Mouse (Mus musculus) forebrain, postnatal 0 days (tissue): ENCODE measurements at regions not wholly inside any gene's neighbourhood (a gene's known extent, or its start where the extent isn't known, plus 50 kb on each side); places are given as distances from the start of the nearest gene placed in this dataset.
A peak's percentile ranks its signal among the peaks of the same experiment; 100 is the strongest.

Experiments used
- ATAC-seq: fragments of 200-750 bp; cut with Nextera tagmentation; 2 replicates; pipeline ENCODE4 v1.8.0; 2017; ENCODE audit warnings: mild to moderate bottlenecking, moderate library complexity
- DNase-seq: peaks from one replicate; pipeline ENCODE4 v3.0.0-alpha.2; 2015
- H3K27ac ChIP-seq: fragments of 300-500 bp; sonication (generic); 2 replicates; pipeline ENCODE4 v1.5.1; 2014; ENCODE audit warnings: low read depth, mild to moderate bottlenecking, antibody characterized with exemption, low read length, moderate library complexity, mixed read lengths
- H3K27me3 ChIP-seq: fragments of 300-500 bp; sonication (generic); 2 replicates; pipeline ENCODE4 v1.6.1; 2014; ENCODE audit warnings: mild to moderate bottlenecking, low read length, mixed read lengths; ENCODE audit not compliant: insufficient read depth
- H3K36me3 ChIP-seq: fragments of 300-500 bp; sonication (generic); 2 replicates; pipeline ENCODE4 v1.6.1; 2014; ENCODE audit warnings: mild to moderate bottlenecking, moderate library complexity; ENCODE audit not compliant: insufficient read depth
- H3K4me1 ChIP-seq: fragments of 300-500 bp; sonication (generic); 2 replicates; pipeline ENCODE4 v1.6.1; 2014; ENCODE audit warnings: antibody characterized with exemption; ENCODE audit not compliant: insufficient read depth
- H3K4me2 ChIP-seq: fragments of 300-500 bp; sonication (generic); 2 replicates; pipeline ENCODE4 v1.6.1; 2014; ENCODE audit warnings: low read depth, mild to moderate bottlenecking, moderate library complexity
- H3K4me3 ChIP-seq: fragments of 300-500 bp; sonication (generic); 2 replicates; pipeline ENCODE4 v1.5.1; 2014; ENCODE audit warnings: low read depth, low read length, mixed read lengths
- H3K9ac ChIP-seq: fragments of 300-500 bp; sonication (generic); 2 replicates; pipeline ENCODE4 v1.6.1; 2014; ENCODE audit warnings: mild to moderate bottlenecking
- H3K9me3 ChIP-seq: fragments of 300-500 bp; sonication (generic); 2 replicates; pipeline ENCODE4 v1.6.1; 2016; ENCODE audit warnings: low read length
- CTCF ChIP-seq: sonication (generic); IDR thresholded peaks from 2 replicates; pipeline ENCODE4 v1.5.1; 2016; ENCODE audit warnings: antibody characterized with exemption, control low read depth, low read depth
- WGBS: fragments of 180-500 bp; shearing (Covaris S2); extraction: QIAGEN DNeasy Blood & Tissue Kit; methylation state at CpG from one replicate; pipeline ENCODE4 v1.1.7; 2014; 5-methylcytosine and 5-hydroxymethylcytosine counted together

GRCm38 (mm10) chr2:75267949-75268348, 391.1 kb upstream of the Hnrnpa3 start:
- Histone ChIP-seq H3K27me3 (no peaks in the 10 kb centered on the region), H3K9ac (no peak overlapping the region), H3K27ac (no peak overlapping the region), H3K4me3 (no peak overlapping the region), H3K4me2 (no peak overlapping the region), H3K9me3 (no peaks in the 10 kb centered on the region), H3K4me1 (peaks cover 10% of the 10 kb centered on the region), H3K36me3 (no peaks in the 10 kb centered on the region)
- WGBS: 76% methylated on average over 3 of the region's 3 CpGs
- DNase-seq: no peak
- TF ChIP-seq CTCF: no peak
- no peak for ATAC-seq

- WGBS: 23% methylated on average over 8 of the region's 8 CpGs
- Histone ChIP-seq H3K9me3 (no peaks in the 10 kb centered on the region), H3K4me3 (no peak overlapping the region), H3K27me3 (no peaks in the 10 kb centered on the region), H3K4me1 (peaks cover 10% of the 10 kb centered on the region), H3K27ac (no peak overlapping the region), H3K9ac (no peak overlapping the region), H3K36me3 (no peaks in the 10 kb centered on the region), H3K4me2 (no peak overlapping the region)
- DNase-seq (peak; percentile 56), ATAC-seq (no peak)
- TF ChIP-seq CTCF: no peak
Measured at GRCm38 (mm10) chr2:75269446-75269845, 389.6 kb upstream of the Hnrnpa3 start.

GRCm38 (mm10) chr2:75270115-75270514, 388.9 kb upstream of the Hnrnpa3 start:
- WGBS: 83% methylated on average over 4 of the region's 4 CpGs
- no peaks in the 10 kb centered on the region for H3K9me3 ChIP-seq

GRCm38 (mm10) chr2:75287900-75288299, 371.2 kb upstream of the Hnrnpa3 start:
- Histone ChIP-seq H3K9ac (no peak overlapping the region), H3K4me3 (no peak overlapping the region), H3K4me1 (no peaks in the 10 kb centered on the region), H3K36me3 (no peaks in the 10 kb centered on the region), H3K27me3 (no peaks in the 10 kb centered on the region), H3K4me2 (no peak overlapping the region), H3K27ac (no peak overlapping the region), H3K9me3 (no peaks in the 10 kb centered on the region)
- WGBS: 100% methylated on average over 1 of the region's 1 CpGs
- TF ChIP-seq CTCF: no peak
- DNase-seq (no peak), ATAC-seq (no peak)

More at GRCm38 (mm10) chr2:75270115-75270514, 388.9 kb upstream of the Hnrnpa3 start:
- no peaks in the 10 kb centered on the region for H3K36me3 ChIP-seq
- ATAC-seq (no peak), DNase-seq (no peak)
- no peaks in the 10 kb centered on the region for H3K27me3 ChIP-seq
- peaks cover 10% of the 10 kb centered on the region for H3K4me1 ChIP-seq
- H3K9ac ChIP-seq: no peak overlapping the region
- H3K4me3 ChIP-seq: no peak overlapping the region
- no peak overlapping the region for H3K4me2 ChIP-seq
- TF ChIP-seq CTCF: no peak
- no peak overlapping the region for H3K27ac ChIP-seq

GRCm38 (mm10) chr2:75291674-75292073, 367.4 kb upstream of the Hnrnpa3 start:
- Histone ChIP-seq H3K9me3 (no peaks in the 10 kb centered on the region), H3K4me3 (no peak overlapping the region), H3K4me2 (no peak overlapping the region), H3K27me3 (no peaks in the 10 kb centered on the region), H3K9ac (no peak overlapping the region), H3K36me3 (no peaks in the 10 kb centered on the region), H3K4me1 (no peaks in the 10 kb centered on the region), H3K27ac (no peak overlapping the region)
- DNase-seq (no peak), ATAC-seq (no peak)
- 91% methylated on average over 2 of the region's 2 CpGs for WGBS
- no peak for TF ChIP-seq CTCF

DNA sequence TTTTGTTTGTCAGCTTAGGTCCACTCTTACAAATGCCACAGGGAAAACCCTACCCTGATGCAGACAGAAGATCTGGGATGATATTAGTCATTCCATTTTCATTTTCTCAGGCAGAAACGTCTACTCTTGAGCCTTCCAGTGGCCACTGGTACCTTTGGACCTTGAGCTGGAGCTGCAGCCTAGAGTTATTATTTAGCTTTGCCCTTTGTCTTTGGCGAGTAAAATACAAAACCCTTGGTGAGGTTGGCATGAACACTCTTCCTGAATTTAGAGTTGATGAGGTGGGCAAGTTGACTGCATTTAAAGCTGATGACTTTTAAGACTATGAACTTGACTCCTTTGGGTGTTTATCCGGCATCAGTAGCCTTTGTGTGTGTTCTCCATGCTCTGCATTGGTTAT, 352.2 kb upstream of the Hnrnpa3 start:
- peaks cover 8% of the 10 kb centered on the region; the same call in 1 of the 2 replicates for H3K4me1 ChIP-seq
- DNase-seq (no peak), ATAC-seq (no peak)
- TF ChIP-seq CTCF: no peak
- no peak overlapping the region for H3K4me2 ChIP-seq
- H3K9ac ChIP-seq: no peak overlapping the region
- no peak overlapping the region for H3K4me3 ChIP-seq
- no peaks in the 10 kb centered on the region for H3K36me3 ChIP-seq
- H3K9me3 ChIP-seq: no peaks in the 10 kb centered on the region
- 75% methylated on average over 3 of the region's 3 CpGs for WGBS
- H3K27ac ChIP-seq: no peak overlapping the region
- H3K27me3 ChIP-seq: no peaks in the 10 kb centered on the region

DNA sequence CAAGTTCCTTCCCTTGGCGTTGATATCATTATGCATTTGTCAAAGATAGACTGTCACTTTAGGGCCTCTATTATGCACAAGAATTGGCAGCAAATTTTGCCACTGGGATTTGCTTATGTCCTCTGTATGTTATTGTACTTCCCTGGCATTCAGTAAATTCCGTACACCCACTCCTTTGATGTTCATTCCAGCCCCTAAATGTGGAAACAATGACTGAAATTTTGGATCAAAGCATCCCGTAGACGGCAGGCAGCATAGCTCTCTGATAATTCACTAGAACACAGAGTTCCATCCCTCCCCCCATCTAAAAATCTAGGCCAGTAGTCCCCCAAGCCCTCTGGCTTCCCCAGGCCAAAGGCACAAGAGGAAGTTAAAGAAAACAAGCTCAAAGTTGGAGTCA, 347.9 kb upstream of the Hnrnpa3 start:
- TF ChIP-seq CTCF: no peak
- ATAC-seq: no peak
- Histone ChIP-seq H3K27ac (no peak overlapping the region), H3K9me3 (no peaks in the 10 kb centered on the region), H3K27me3 (peaks cover 6% of the 10 kb centered on the region; the same call in 1 of the 2 replicates), H3K4me2 (no peak overlapping the region), H3K36me3 (no peaks in the 10 kb centered on the region), H3K9ac (no peak overlapping the region), H3K4me3 (no peak overlapping the region), H3K4me1 (peaks cover 8% of the 10 kb centered on the region; the same call in 1 of the 2 replicates)
- no peak for DNase-seq
- 24% methylated on average over 4 of the region's 4 CpGs for WGBS
